In genomic region chr9:118739071-118739470, GRCm38 (mm10) we compare ENCODE assay signal across 20 mouse cellular contexts.
A peak's percentile ranks its signal among the peaks of the same experiment; 100 is the strongest.
DNase-seq lines count a peak whose midpoint lies in the region; ATAC-seq lines count a peak whose summit lies in the region.
"Had no signal": no experiment of that assay in that cellular context is flagged by ENCODE, and none has a peak within 500 bp of the region (broad histone marks: within the 10 kb centered on the region; RNA-seq: fewer than 3 reads in every experiment).

No protein-coding gene starts in this region.

- 0 out of 2 replicates have a peak, but pooled peaks cover 6% of the 10 kb centered on the region for H3K36me3 ChIP-seq in heart, embryonic 12.5 days
- H3K36me3 ChIP-seq in forebrain, embryonic 11.5 days (ENCODE audit: control insufficient read depth, insufficient read depth, low read length): no peaks in the 10 kb centered on the region
- H3K36me3 ChIP-seq: embryonic facial prominence, embryonic 15.5 days; forebrain, embryonic 10.5 days; forebrain, embryonic 15.5 days had no signal

- H3K9me3 ChIP-seq in heart, embryonic 12.5 days (replicated peaks): no peaks in the 10 kb centered on the region
- no peaks in the 10 kb centered on the region for H3K9me3 ChIP-seq in forebrain, embryonic 11.5 days (ENCODE audit: control insufficient read depth, low read length)
- H3K9me3 ChIP-seq: embryonic facial prominence, embryonic 13.5 days; embryonic facial prominence, embryonic 15.5 days; forebrain, embryonic 10.5 days; forebrain, embryonic 13.5 days; forebrain, embryonic 15.5 days had no signal

- peaks cover 47% of the 10 kb centered on the region for H3K4me1 ChIP-seq in heart, embryonic 12.5 days (replicated peaks)
- H3K4me1 ChIP-seq in forebrain, embryonic 11.5 days (replicated peaks; ENCODE audit: control insufficient read depth, insufficient read depth, low read length): no peaks in the 10 kb centered on the region
- H3K4me1 ChIP-seq: forebrain, embryonic 13.5 days; forebrain, embryonic 15.5 days had no signal

- no peak overlapping the region for H3K27ac ChIP-seq in heart, embryonic 12.5 days (ENCODE audit: poor library complexity, severe bottlenecking)
- H3K27ac ChIP-seq in forebrain, embryonic 11.5 days (ENCODE audit: low read depth, low read length): no peak overlapping the region
- H3K27ac ChIP-seq: embryonic facial prominence, embryonic 13.5 days; forebrain, embryonic 10.5 days; forebrain, embryonic 13.5 days; forebrain, embryonic 15.5 days had no signal

- H3K4me2 ChIP-seq in heart, embryonic 12.5 days: no peak overlapping the region
- H3K4me2 ChIP-seq in forebrain, embryonic 11.5 days (ENCODE audit: low read depth, low read length, severe bottlenecking): no peak overlapping the region
- H3K4me2 ChIP-seq: embryonic facial prominence, embryonic 13.5 days; embryonic facial prominence, embryonic 15.5 days; forebrain, embryonic 13.5 days; forebrain, embryonic 15.5 days had no signal

- H3K27me3 ChIP-seq in heart, embryonic 12.5 days (replicated peaks): no peaks in the 10 kb centered on the region
- H3K27me3 ChIP-seq in forebrain, embryonic 11.5 days (ENCODE audit: control insufficient read depth, insufficient read depth, low read length): no peaks in the 10 kb centered on the region
- H3K27me3 ChIP-seq: embryonic facial prominence, embryonic 13.5 days; embryonic facial prominence, embryonic 15.5 days; forebrain, embryonic 13.5 days; forebrain, embryonic 15.5 days had no signal

- no peak for ATAC-seq in heart, embryonic 12.5 days (ENCODE audit: insufficient number of reproducible peaks, low FRiP score)
- ATAC-seq in forebrain, embryonic 11.5 days (replicated peaks; ENCODE audit: low FRiP score): no peak
- ATAC-seq: forebrain, embryonic 13.5 days; forebrain, embryonic 15.5 days; forebrain, postnatal 0 days had no signal

- H3K9ac ChIP-seq in heart, embryonic 12.5 days: no peak overlapping the region
- no peak overlapping the region for H3K9ac ChIP-seq in forebrain, embryonic 11.5 days (ENCODE audit: low read length)
- H3K9ac ChIP-seq: embryonic facial prominence, embryonic 13.5 days; embryonic facial prominence, embryonic 15.5 days; forebrain, embryonic 13.5 days; forebrain, embryonic 15.5 days; forebrain, postnatal 0 days had no signal

- peak; percentile 44 for DNase-seq in adrenal gland, adult 2 months
- no peak for DNase-seq in adrenal gland, postnatal 36 days
- peak; percentile 93 for DNase-seq in heart, adult 11 months
- DNase-seq in heart, postnatal 4 days: no peak
- peak; percentile 29 to 37 for DNase-seq in heart, adult 9 months (ENCODE audit: low spot score in 2 of 2)
- DNase-seq in forebrain, embryonic 11.5 days (ENCODE audit: low spot score): no peak
- DNase-seq: cerebellum, adult 11 months; cerebellum, adult 18-20 months; cerebellum, adult 8-10 months; cerebellum, adult 9-11 months; cerebellum, postnatal 36 days; embryo, embryonic 11 days; forebrain, postnatal 0 days had no signal

- 63% methylated on average over 3 of the region's 3 CpGs for WGBS in heart, embryonic 12.5 days
- WGBS in forebrain, embryonic 11.5 days: 93% methylated on average over 3 of the region's 3 CpGs

- no peak overlapping the region for H3K4me3 ChIP-seq in heart, embryonic 12.5 days
- H3K4me3 ChIP-seq in forebrain, embryonic 11.5 days (ENCODE audit: low read depth, low read length): no peak overlapping the region
- H3K4me3 ChIP-seq: embryonic facial prominence, embryonic 13.5 days; embryonic facial prominence, embryonic 15.5 days; erythroblast, embryonic 14.5 days; forebrain, embryonic 10.5 days; forebrain, embryonic 13.5 days; forebrain, embryonic 15.5 days had no signal

Comparison
In these comparisons a context has a peak if more than half of its experiments do, and no peak if none do; other contexts are left out.
1. DNase-seq: peak in adrenal gland, adult 2 months (single experiment), heart, adult 11 months (single experiment) and heart, adult 9 months (2 of 2); none in adrenal gland, postnatal 36 days (0 of 2), heart, postnatal 4 days (single experiment) and forebrain, embryonic 11.5 days (single experiment).